Mouse (Mus musculus) v-Abl transformed pro-B cells (cell line): Measurements from ENCODE around the gene Arhgef12.

ENCODE experiments used
- in situ Hi-C, 2 experiments: fragments of 400-800 bp; cut with MboI; formaldehyde crosslinking; loops; one replicate each; pipeline ENCODE4 v1.15.1; 2025; ENCODE audit not compliant: unreplicated experiment in 2 of 2

The Arhgef12 gene

GRCm38 (mm10) chr9:43107187-43107517 lies at the start of gene Arhgef12:
Arhgef12 (minus strand) TSS chr9:43107239.
- in situ Hi-C loops = loop anchor here (5.0 to 25.0 kb wide), 5 partner anchors 105 to 1095 kb away; no protein-coding TSS in a partner anchor

GRCm38 (mm10) chr9:43155960-43156359 lies 48.9 kb upstream of the Arhgef12 start:
- in situ Hi-C loops = no loop called here

- in situ Hi-C loops = no loop called here
These were observed 44.7 kb upstream of the Arhgef12 start for GRCm38 (mm10) chr9:43151779-43152178.

- in situ Hi-C loops = no loop called here
These were observed 43.9 kb upstream of the Arhgef12 start for GRCm38 (mm10) chr9:43150957-43151356.

GRCm38 (mm10) chr9:43150075-43150474 lies 43.0 kb upstream of the Arhgef12 start:
- in situ Hi-C loops = no loop called here

- in situ Hi-C loops = loop anchor here (10.0 to 25.0 kb wide), 2 partner anchors 813 to 825 kb away; no protein-coding TSS in a partner anchor
These were observed 42.5 kb upstream of the Arhgef12 start for GRCm38 (mm10) chr9:43149498-43149897.

- in situ Hi-C loops = loop anchor here (10.0 to 25.0 kb wide), 2 partner anchors 817 to 830 kb away; no protein-coding TSS in a partner anchor
These were observed 38.2 kb upstream of the Arhgef12 start for GRCm38 (mm10) chr9:43145196-43145595.

GRCm38 (mm10) chr9:43144206-43144810 lies 37.3 kb upstream of the Arhgef12 start:
- in situ Hi-C loops = loop anchor here (10.0 to 25.0 kb wide), 2 partner anchors 818 to 830 kb away; no protein-coding TSS in a partner anchor

GRCm38 (mm10) chr9:43141839-43142238 lies 34.8 kb upstream of the Arhgef12 start:
- in situ Hi-C loops = loop anchor here (10.0 to 25.0 kb wide), 2 partner anchors 820 to 833 kb away; no protein-coding TSS in a partner anchor

- in situ Hi-C loops = loop anchor here in 1 of 2 experiments (25.0 kb wide), 1 partner anchor 829 kb away; no protein-coding TSS in a partner anchor
These were observed 26.5 kb upstream of the Arhgef12 start for GRCm38 (mm10) chr9:43133525-43133924.

GRCm38 (mm10) chr9:43132380-43132779 lies 25.3 kb upstream of the Arhgef12 start:
- in situ Hi-C loops = loop anchor here in 1 of 2 experiments (25.0 kb wide), 1 partner anchor 830 kb away; no protein-coding TSS in a partner anchor

- in situ Hi-C loops = loop anchor here in 1 of 2 experiments (25.0 kb wide), 1 partner anchor 830 kb away; no protein-coding TSS in a partner anchor
These were observed 24.9 kb upstream of the Arhgef12 start for GRCm38 (mm10) chr9:43131940-43132339.

- in situ Hi-C loops = loop anchor here in 1 of 2 experiments (25.0 kb wide), 1 partner anchor 832 kb away; no protein-coding TSS in a partner anchor
These were observed 23.6 kb upstream of the Arhgef12 start for GRCm38 (mm10) chr9:43130684-43131083.

GRCm38 (mm10) chr9:43127101-43127787 lies 20.2 kb upstream of the Arhgef12 start:
- in situ Hi-C loops = loop anchor here in 1 of 2 experiments (25.0 kb wide), 1 partner anchor 835 kb away; no protein-coding TSS in a partner anchor

- in situ Hi-C loops = loop anchor here (25.0 kb wide), 2 partner anchors 660 to 1110 kb away; no protein-coding TSS in a partner anchor
These were observed 15.3 kb upstream of the Arhgef12 start for GRCm38 (mm10) chr9:43122379-43122778.

- in situ Hi-C loops = loop anchor here (25.0 kb wide), 2 partner anchors 660 to 1110 kb away; no protein-coding TSS in a partner anchor
These were observed 14.9 kb upstream of the Arhgef12 start for GRCm38 (mm10) chr9:43121948-43122347.

GRCm38 (mm10) chr9:43116997-43117336 lies 9.9 kb upstream of the Arhgef12 start:
- in situ Hi-C loops = loop anchor here (25.0 kb wide), 2 partner anchors 655 to 1105 kb away; no protein-coding TSS in a partner anchor

GRCm38 (mm10) chr9:43116134-43116996 lies 9.3 kb upstream of the Arhgef12 start, which contains the start of gene Tmem136:
Tmem136 (minus strand) TSS chr9:43116570.
- in situ Hi-C loops = loop anchor here (25.0 kb wide), 2 partner anchors 654 to 1104 kb away; no protein-coding TSS in a partner anchor

- in situ Hi-C loops = loop anchor here (25.0 kb wide), 2 partner anchors 653 to 1103 kb away; no protein-coding TSS in a partner anchor
These were observed 8.5 kb upstream of the Arhgef12 start for GRCm38 (mm10) chr9:43115431-43116133.
